Mouse (Mus musculus) ES-Bruce4 (cell line): ENCODE data around the gene Maml3. TPM values are rescaled to one million over a fixed set of nuclear protein-coding genes. Genes with fewer than 3 reads are reported as not detected.
A peak's percentile ranks its signal among the peaks of the same experiment; 100 is the strongest.

ENCODE experiments used
- H3K27ac ChIP-seq: 2 replicates; pipeline ENCODE4 v1.5.1; 2012; ENCODE audit warnings: low read length, inconsistent platforms; ENCODE audit not compliant: insufficient read depth
- H3K27me3 ChIP-seq: 2 replicates; pipeline ENCODE4 v1.6.1; 2012; ENCODE audit warnings: mild to moderate bottlenecking, low read length, inconsistent platforms; ENCODE audit not compliant: control insufficient read depth, poor library complexity, insufficient read depth, severe bottlenecking
- H3K36me3 ChIP-seq: 2 replicates; pipeline ENCODE4 v1.6.1; 2012; ENCODE audit warnings: inconsistent platforms, mild to moderate bottlenecking, low read length, moderate library complexity; ENCODE audit not compliant: control insufficient read depth, poor library complexity, insufficient read depth, severe bottlenecking
- H3K4me1 ChIP-seq: one replicate; pipeline ENCODE4 v1.8.1; 2011; ENCODE audit warnings: low read length; ENCODE audit not compliant: control insufficient read depth, insufficient read depth
- H3K4me3 ChIP-seq: 2 replicates; pipeline ENCODE4 v1.5.1; 2011; ENCODE audit warnings: low read depth, mild to moderate bottlenecking, low read length
- H3K9ac ChIP-seq: 2 replicates; pipeline ENCODE4 v1.6.1; 2012; ENCODE audit warnings: low read depth, mild to moderate bottlenecking, inconsistent platforms; ENCODE audit not compliant: poor library complexity, severe bottlenecking
- H3K9me3 ChIP-seq: replicated peaks from 2 replicates; pipeline ENCODE4 v1.6.1; 2012; ENCODE audit warnings: mild to moderate bottlenecking, low read length, inconsistent platforms; ENCODE audit not compliant: control insufficient read depth, poor library complexity, insufficient read depth, severe bottlenecking
- CTCF ChIP-seq: IDR thresholded peaks from one replicate; pipeline ENCODE4 v1.8.1; 2011; ENCODE audit warnings: low read depth, low read length
- EP300 ChIP-seq: IDR thresholded peaks from 2 replicates; pipeline ENCODE4 v1.6.1; 2011; ENCODE audit warnings: low read depth, low read length; ENCODE audit not compliant: insufficient read depth
- POLR2A ChIP-seq: IDR thresholded peaks from one replicate; pipeline ENCODE4 v1.8.1; 2011; ENCODE audit warnings: low read length; ENCODE audit not compliant: insufficient read depth
- polyA plus RNA-seq: library from polyadenylated mRNA; stranded (reverse); fragments of >200 nt; gene quantifications from 2 replicates; pipeline ENCODE4 v1.2.4, GENCODE M21; 2011; ENCODE audit warnings: low read depth; ENCODE audit not compliant: missing spikeins, insufficient read depth, insufficient read length

The Maml3 gene
- polyA plus RNA-seq, 1 experiment: 5.7 TPM

GRCm38 (mm10) chr3:51908437-51908990 lies 196.4 kb downstream of the Maml3 start:
- Histone ChIP-seq H3K4me1 (no peaks in the 10 kb centered on the region), H3K9ac (no peak overlapping the region), H3K36me3 (no peaks in the 10 kb centered on the region), H3K4me3 (no peak overlapping the region), H3K27me3 (no peaks in the 10 kb centered on the region), H3K9me3 (no peaks in the 10 kb centered on the region), H3K27ac (no peak overlapping the region)
- TF ChIP-seq EP300: 0 out of 2 replicates have a peak, but pooled peaks have one; percentile 40
- TF ChIP-seq CTCF: no peak

GRCm38 (mm10) chr3:51907113-51907860 lies 197.6 kb downstream of the Maml3 start:
- Histone ChIP-seq H3K27ac (no peak overlapping the region), H3K4me1 (no peaks in the 10 kb centered on the region), H3K9ac (no peak overlapping the region), H3K4me3 (no peak overlapping the region), H3K9me3 (no peaks in the 10 kb centered on the region), H3K36me3 (no peaks in the 10 kb centered on the region), H3K27me3 (no peaks in the 10 kb centered on the region)
- TF ChIP-seq CTCF: no peak
- no peak for TF ChIP-seq EP300
- TF ChIP-seq POLR2A: no peak

GRCm38 (mm10) chr3:51905903-51906302 lies 199.0 kb downstream of the Maml3 start:
- Histone ChIP-seq H3K9ac (no peak overlapping the region), H3K36me3 (no peaks in the 10 kb centered on the region), H3K9me3 (no peaks in the 10 kb centered on the region), H3K27me3 (no peaks in the 10 kb centered on the region), H3K4me1 (no peaks in the 10 kb centered on the region), H3K27ac (no peak overlapping the region), H3K4me3 (no peak overlapping the region)
- TF ChIP-seq POLR2A (no peak), EP300 (no peak), CTCF (no peak)

GRCm38 (mm10) chr3:51904357-51904855 lies 200.5 kb downstream of the Maml3 start:
- H3K9ac ChIP-seq: no peak overlapping the region
- H3K27me3 ChIP-seq: no peaks in the 10 kb centered on the region
- no peaks in the 10 kb centered on the region for H3K4me1 ChIP-seq
- H3K4me3 ChIP-seq: no peak overlapping the region
- no peak for TF ChIP-seq EP300
- no peak for TF ChIP-seq POLR2A
- TF ChIP-seq CTCF: no peak
- no peak overlapping the region for H3K27ac ChIP-seq
- no peaks in the 10 kb centered on the region for H3K36me3 ChIP-seq
- H3K9me3 ChIP-seq: no peaks in the 10 kb centered on the region

GRCm38 (mm10) chr3:51901151-51901550 lies 203.7 kb downstream of the Maml3 start:
- no peaks in the 10 kb centered on the region for H3K36me3 ChIP-seq
- TF ChIP-seq POLR2A: no peak
- TF ChIP-seq EP300: no peak
- TF ChIP-seq CTCF: no peak
- no peak overlapping the region for H3K9ac ChIP-seq
- H3K27me3 ChIP-seq: no peaks in the 10 kb centered on the region
- no peak overlapping the region for H3K27ac ChIP-seq
- H3K9me3 ChIP-seq: no peaks in the 10 kb centered on the region
- H3K4me1 ChIP-seq: no peaks in the 10 kb centered on the region
- H3K4me3 ChIP-seq: no peak overlapping the region

GRCm38 (mm10) chr3:51894514-51894913 lies 210.4 kb downstream of the Maml3 start:
- H3K4me1 ChIP-seq: no peaks in the 10 kb centered on the region

More at GRCm38 (mm10) chr3:51894514-51894913, 210.4 kb downstream of the Maml3 start:
- H3K9ac ChIP-seq: no peak overlapping the region
- no peak overlapping the region for H3K27ac ChIP-seq
- no peak overlapping the region for H3K4me3 ChIP-seq
- H3K9me3 ChIP-seq: no peaks in the 10 kb centered on the region
- H3K27me3 ChIP-seq: no peaks in the 10 kb centered on the region
- no peak for TF ChIP-seq EP300
- peak; percentile 55 for TF ChIP-seq CTCF
- no peaks in the 10 kb centered on the region for H3K36me3 ChIP-seq
